Mouse (Mus musculus) layer of hippocampus, adult 2 months (tissue): Measurements from ENCODE around the gene Tshr. TPM values are rescaled to one million over a fixed set of nuclear protein-coding genes. Genes with fewer than 3 reads are reported as not detected.
"Not testable (repeated sequence)": the region's sequence is repeated elsewhere in the genome, so short reads cannot be mapped to it uniquely, and the experiment has no call there.

Experiments
- DNase-seq, 2 experiments: peaks; one replicate each; pipeline ENCODE4 v3.0.0; 2022; ENCODE audit warnings: low spot score in 2 of 2
- H3K27ac ChIP-seq: fragments of 200-600 bp; 2 replicates; pipeline ENCODE4 v1.8.1; 2022
- H3K4me3 ChIP-seq: fragments of 200-600 bp; 2 replicates; pipeline ENCODE4 v1.8.1; 2022; ENCODE audit warnings: mild to moderate bottlenecking
- CTCF ChIP-seq: fragments of 200-600 bp; conservative IDR thresholded peaks from 2 replicates; pipeline ENCODE4 v1.8.1; 2022; ENCODE audit warnings: antibody characterized with exemption, mild to moderate bottlenecking, moderate library complexity
- total RNA-seq, 2 experiments: library from RNA; stranded (reverse); gene quantifications; 2 replicates each; pipeline ENCODE4 v1.2.3; 2021

The Tshr gene
- total RNA-seq, 2 experiments from 2014 or later: 0.23 to 0.37 TPM

DNA sequence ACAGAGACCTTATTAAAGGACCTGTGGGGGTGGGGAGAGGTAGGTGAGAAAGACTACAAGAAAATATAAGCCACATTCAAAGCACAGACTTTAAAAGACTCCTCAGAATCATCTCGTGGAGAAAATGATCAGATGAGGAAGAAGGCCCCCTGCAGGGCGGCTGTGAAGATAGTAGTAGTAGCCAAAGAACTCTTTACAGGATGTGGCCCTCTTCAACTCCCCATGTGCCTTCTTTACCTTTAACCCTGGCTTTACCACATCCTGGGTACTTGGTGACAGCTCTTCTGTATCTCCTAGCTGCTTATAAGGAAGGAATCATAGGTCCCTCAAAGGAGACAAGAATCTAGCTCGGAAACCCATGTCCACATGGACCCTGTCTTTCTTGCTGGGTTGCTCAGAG is 139.3 kb downstream of the Tshr start:
- Histone ChIP-seq H3K27ac (no peak overlapping the region), H3K4me3 (no peak overlapping the region)
- TF ChIP-seq CTCF: no peak
- DNase-seq: no peak

DNA sequence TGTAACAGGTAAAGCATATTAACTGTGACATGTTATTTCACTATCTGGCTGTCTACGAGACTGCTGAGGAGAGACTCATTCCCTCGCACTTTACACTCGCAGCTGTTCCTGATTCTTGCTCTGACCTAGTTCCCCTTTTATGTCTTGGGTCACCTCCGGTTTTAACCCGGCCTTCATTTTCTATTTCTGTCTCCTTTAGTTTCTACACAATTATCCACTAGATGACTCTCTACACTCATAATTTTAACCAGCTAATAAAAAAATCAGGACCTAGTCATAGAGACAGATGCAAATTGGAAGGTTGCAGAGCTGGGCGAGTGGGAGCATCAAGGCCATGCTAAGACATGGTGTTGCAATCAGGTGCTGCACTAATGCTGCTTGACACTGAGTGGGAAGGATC is 150.2 kb downstream of the Tshr start:
- peak; percentile 37 for TF ChIP-seq CTCF
- no peak overlapping the region for H3K4me3 ChIP-seq
- no peak for DNase-seq
- H3K27ac ChIP-seq: no peak overlapping the region

DNA sequence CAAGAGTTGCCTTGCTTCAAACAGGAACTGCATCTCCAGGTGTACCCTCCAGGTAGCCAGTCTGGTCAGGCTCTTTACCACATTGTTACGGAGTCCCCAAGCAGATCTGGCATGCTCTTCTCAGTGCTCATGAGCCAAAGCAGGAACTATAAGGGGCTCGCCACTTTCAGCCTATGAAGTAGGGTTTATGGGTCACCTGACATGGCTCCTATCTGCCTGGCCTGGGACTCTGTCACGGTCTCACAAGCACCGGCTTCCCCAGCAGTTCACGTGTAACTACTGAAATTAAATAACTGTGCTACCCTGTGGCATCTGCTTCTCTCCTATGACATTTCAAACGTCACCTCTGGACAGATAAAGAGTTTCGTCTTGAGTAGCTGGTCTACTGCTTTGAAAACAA is 155.8 kb downstream of the Tshr start:
- Histone ChIP-seq H3K4me3 (no peak overlapping the region), H3K27ac (no peak overlapping the region)
- TF ChIP-seq CTCF: no peak
- DNase-seq: no peak

DNA sequence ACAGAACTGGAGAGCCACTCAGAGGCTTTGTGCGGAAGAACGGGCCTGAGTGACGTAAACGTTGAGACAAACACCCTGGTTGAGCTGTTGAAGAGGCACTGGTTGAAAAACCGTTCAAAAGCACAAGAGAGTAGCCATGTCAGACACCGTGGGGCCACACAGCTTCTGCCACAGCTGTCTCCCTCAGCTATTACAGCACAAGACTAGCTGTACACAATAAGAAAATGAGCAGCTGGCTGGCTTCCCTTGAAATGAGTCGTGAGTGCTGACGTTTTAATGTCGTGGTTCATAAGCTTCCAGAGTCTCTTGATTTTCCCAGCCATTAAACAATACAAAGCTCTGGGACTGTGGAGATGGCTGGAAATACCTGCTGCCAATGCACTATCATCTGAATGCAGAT is 165.1 kb downstream of the Tshr start:
- no peak overlapping the region for H3K4me3 ChIP-seq

GRCm38 (mm10) chr12:91551773-91552526 is 167.6 kb downstream of the Tshr start:
- peak; percentile 78 to 79 for DNase-seq
- H3K27ac ChIP-seq: peak overlapping the region; percentile 53; the same call in 1 of the 2 replicates
- H3K4me3 ChIP-seq: peak overlapping the region; percentile 33
- TF ChIP-seq CTCF: no peak

More for the DNA sequence above, 165.1 kb downstream of the Tshr start:
- H3K27ac ChIP-seq: no peak overlapping the region
- DNase-seq: no peak
- no peak for TF ChIP-seq CTCF

- not testable (repeated sequence) for H3K4me3 ChIP-seq, H3K27ac ChIP-seq, DNase-seq
Observed at GRCm38 (mm10) chr12:91557358-91558005, 173.1 kb downstream of the Tshr start.

DNA sequence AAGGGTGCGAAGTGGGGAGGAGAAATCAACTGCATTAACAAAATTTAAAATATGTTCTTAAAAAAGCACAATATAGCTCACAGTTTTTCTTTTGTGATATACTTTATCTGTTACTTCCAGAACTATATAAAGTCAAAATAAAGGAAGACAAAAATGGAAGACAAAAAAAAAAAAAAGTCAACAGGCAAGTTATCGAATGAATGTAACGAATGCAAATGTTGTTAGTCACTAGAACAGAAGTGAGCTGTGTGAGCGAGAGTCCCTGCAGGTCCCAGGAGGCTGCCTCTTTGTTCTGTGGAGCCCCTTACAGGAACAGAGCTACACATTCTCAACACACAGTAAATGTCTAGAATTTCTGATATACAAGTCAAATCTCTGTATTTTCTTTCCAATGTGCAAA is 173.8 kb downstream of the Tshr start:
- not testable (repeated sequence) for DNase-seq, H3K27ac ChIP-seq, H3K4me3 ChIP-seq

- no peak for TF ChIP-seq CTCF
- H3K4me3 ChIP-seq: no peak overlapping the region
- H3K27ac ChIP-seq: no peak overlapping the region
- no peak for DNase-seq
Observed at GRCm38 (mm10) chr12:91567145-91567544, 182.8 kb downstream of the Tshr start.

DNA sequence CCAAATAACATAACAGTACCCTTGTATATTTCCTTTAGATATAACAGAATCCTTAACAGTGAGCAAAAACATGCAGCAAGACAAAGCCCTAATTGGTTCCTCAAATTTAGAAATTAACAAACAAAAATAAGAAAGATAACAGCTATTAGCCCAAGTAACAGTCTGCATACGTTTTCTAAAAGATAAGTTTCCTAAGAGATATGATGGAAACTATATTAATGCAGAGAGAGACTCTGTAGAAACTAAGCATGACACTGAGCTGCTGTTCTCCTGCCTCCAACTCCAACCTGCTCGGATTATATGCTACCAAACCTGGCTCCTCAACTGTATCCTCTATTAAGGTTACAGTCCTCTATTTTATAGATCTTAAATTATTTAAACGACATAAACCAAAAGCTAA is 184.9 kb downstream of the Tshr start:
- no peak for TF ChIP-seq CTCF
- Histone ChIP-seq H3K4me3 (no peak overlapping the region), H3K27ac (no peak overlapping the region)
- DNase-seq: no peak

- no peak for DNase-seq
- TF ChIP-seq CTCF: no peak
- Histone ChIP-seq H3K27ac (no peak overlapping the region), H3K4me3 (no peak overlapping the region)
Observed at GRCm38 (mm10) chr12:91571708-91572107, 187.3 kb downstream of the Tshr start.

DNA sequence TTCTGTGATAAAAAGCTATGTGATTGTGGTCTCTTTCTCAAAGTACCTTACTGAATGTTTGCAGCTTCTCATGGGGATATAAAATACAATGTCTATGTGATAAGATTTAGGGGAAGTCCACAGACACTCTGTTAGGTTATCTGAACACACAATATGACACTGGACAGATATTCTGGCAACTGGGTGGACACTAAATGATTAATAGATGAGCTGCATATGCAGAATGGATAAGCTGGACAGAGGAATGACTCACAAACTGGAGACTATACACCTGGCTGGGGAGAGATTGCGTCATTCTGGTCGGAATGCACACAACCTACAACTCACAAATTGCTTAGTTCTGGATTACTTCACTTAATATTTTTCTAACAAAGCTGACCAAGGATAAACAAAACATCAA is 195.3 kb downstream of the Tshr start:
- no peak overlapping the region for H3K4me3 ChIP-seq
- no peak for TF ChIP-seq CTCF
- H3K27ac ChIP-seq: no peak overlapping the region

GRCm38 (mm10) chr12:91581204-91582070 is 197.1 kb downstream of the Tshr start:
- Histone ChIP-seq H3K4me3 (no peak overlapping the region; the same call in 1 of the 2 replicates), H3K27ac (no peak overlapping the region)
- TF ChIP-seq CTCF: no peak
- DNase-seq: no peak

More for the DNA sequence above, 195.3 kb downstream of the Tshr start:
- no peak for DNase-seq
